Mouse (Mus musculus) adrenal gland, postnatal 4 days (tissue): ENCODE measurements at regions not wholly inside any gene's neighbourhood (a gene's known extent, or its start where the extent isn't known, plus 50 kb on each side); places are given as distances from the start of the nearest gene placed in this dataset.
"Not testable (repeated sequence)": the region's sequence is repeated elsewhere in the genome, so short reads cannot be mapped to it uniquely, and the experiment has no call there.

Source experiments
- DNase-seq, 2 experiments: peaks; one replicate each; pipeline ENCODE4 v3.0.0; 2021 to 2022; ENCODE audit warnings: low spot score in 2 of 2, mixed read lengths in 2 of 2

DNA sequence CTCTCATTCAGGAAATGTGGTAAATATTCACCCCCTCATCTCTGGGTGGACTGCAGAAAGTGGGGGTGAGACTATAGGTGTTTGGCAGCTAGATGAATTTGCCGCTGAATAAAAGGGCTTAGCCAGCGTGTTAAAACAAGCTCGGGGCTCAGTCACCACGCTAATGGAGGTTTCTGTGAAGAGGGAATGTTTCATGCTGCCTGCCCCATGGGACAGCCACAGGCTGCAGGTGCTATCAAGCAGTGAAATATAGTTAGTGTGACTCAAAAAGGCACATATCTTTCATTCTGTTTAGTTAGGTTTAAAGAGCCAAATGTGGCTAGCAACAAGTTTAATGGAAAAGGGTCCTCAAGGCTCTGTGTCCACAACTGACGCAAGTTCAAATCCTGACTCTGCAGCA is 121.5 kb downstream of the Zfp36l1 start:
- DNase-seq = no peak

DNA sequence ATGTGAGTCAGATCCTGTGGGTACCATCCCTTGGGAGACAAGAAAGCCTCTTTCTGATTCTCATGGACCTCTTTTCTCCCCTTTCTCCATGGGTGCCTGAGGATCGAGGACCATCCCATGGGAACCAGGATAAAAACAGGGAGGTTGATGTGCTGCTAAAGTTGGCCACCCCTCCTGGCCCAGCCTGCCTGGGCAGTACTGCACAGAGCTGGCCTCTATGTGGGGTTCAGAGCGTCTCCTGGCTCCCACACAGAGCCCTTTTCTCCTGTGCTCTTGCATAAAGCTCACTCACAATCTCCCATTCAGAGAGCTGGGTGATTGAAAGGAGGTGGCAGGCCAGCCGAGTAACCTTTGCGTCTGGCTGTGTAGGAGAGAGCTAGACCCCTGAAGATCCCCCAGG is 122.1 kb downstream of the Zfp36l1 start:
- no peak for DNase-seq

DNA sequence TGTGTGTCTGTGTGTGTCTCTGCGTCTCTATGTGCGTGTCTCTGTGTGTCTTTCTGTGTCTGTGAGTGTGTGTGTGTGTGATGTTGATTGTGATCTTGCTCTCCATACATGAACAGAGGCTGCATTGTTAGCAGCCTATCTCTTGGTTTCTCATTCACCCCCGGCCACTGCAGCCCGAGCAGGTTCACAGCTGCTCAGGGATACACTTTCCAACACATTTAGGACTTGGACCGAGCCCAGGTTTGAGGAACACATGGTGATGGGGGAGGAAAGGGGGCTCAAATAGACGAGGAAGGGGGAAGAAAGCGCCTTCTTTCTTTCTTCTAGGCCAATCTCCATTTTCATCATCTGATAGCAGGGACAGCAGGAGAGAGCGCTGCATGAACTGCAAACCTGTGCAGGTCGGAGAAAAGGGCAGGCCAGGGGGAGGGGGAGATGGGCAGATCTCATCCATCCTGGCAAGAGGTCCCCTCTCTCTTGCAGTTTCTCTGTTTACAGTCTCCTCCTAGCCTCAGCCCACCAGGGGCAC is 123.2 kb downstream of the Zfp36l1 start:
- DNase-seq = no peak

DNA sequence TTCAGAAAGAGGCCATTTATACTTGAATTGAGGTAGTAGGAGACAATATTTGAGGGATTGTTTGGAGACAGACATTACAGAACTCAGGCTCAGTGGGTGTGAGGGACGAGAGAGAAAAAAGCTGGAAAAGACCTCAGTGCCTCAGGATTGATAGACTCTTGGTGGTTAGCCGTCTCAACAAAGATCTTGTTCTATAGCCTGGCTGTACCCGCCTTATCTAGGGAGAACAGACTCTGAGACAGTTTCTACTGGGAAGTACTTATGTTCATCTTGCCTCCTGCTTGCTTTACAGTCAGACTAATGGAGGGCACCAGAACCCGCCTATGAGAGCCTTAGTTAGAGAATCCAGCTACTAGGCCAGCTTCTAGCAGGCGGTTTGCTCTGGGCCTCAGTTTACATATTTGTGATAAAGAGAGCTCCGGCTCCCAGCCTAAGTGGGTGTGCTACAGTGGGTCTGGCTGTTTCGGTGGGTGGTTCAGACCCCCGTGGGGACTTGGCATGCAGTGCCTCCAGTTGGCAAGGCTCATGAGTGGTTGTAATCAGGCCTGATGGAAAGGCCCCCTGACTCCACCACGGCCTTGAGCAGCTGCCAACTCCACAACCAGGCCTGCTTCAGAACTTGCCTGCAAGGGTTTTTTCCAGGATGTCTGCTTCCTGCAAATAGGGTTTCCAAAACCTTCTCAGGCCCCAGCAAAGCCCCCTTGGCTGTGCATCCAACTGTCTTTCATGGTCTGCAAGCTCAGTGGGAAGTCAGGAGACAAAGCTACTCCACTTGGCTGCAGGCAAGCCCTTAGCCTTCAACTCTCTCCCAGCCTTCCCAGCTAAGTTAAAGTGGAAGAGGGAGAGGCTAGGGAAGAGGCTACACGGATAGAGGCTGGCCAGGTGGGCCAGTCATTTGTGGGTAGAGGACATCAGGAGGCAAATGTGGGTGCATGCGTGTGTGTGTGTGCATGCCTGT is 124.1 kb downstream of the Zfp36l1 start:
- DNase-seq = no peak

DNA sequence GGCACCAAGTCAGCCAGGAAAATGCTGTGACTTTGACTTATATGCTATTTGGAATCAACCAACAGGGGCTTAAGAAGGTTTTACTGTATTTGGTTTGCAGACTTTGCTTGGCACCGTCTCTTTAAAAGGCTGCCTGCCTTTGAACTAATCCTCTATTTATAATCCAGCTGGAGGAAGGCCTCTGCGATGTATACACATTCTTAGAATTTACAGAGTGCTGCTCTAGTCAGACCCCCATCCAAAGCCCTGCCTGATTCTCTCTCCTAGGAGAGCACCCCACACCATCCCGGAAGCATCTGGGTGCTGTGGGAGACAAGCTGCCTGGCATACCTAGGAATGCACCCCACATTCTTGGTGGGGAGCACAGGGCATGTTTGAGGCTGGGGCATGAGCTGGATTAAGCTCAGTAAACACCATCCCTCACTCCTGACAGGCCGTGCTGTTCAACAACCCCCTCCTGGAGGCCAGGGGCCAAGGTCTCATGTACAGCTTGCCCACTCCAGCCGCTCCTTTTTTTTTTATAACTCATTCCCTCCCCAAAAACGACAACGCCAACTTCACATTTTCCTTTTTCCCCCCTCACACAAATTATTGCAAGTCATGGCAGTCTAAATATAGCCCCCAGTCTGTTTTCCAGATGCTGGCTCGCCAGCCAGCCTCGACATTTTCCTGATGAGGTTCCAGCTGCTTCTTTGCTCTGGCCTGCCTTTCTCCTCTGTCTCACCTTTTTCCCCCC is 126.4 kb downstream of the Zfp36l1 start:
- DNase-seq = no peak

DNA sequence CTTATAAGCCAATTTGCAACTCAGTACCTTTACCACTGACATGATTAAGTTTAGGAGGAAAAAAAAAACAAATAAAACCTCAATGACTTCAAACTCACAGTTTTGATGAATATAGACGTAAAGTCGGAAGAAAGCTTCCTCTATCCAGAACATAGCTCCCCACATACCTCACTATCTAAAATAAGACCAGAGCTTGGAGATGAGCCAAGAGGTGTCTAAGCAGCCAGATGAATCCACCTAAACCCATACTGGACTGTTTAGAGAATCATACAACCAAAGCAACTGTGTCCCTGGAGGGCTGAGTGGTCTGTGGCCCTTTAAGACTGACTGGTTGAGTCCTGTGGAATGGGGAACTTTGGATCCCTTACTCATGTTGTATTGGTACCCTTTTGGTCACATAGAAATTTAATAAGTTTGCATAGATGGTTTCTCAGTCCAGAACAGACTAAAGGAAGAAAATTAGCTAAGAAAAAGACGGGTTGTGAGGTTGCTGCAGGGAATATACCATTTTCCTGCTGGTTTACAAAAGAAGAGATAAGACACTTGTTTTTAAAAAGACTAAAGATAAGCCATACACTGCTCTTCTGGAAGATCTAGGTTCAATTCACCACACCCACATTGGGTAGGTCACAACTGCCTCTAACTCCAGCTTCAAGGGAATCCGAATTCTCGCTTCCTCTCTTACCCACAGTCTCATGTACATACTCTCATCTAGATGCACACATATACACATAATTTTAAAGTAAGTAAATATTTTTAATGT is 127.6 kb downstream of the Zfp36l1 start:
- no peak for DNase-seq

DNA sequence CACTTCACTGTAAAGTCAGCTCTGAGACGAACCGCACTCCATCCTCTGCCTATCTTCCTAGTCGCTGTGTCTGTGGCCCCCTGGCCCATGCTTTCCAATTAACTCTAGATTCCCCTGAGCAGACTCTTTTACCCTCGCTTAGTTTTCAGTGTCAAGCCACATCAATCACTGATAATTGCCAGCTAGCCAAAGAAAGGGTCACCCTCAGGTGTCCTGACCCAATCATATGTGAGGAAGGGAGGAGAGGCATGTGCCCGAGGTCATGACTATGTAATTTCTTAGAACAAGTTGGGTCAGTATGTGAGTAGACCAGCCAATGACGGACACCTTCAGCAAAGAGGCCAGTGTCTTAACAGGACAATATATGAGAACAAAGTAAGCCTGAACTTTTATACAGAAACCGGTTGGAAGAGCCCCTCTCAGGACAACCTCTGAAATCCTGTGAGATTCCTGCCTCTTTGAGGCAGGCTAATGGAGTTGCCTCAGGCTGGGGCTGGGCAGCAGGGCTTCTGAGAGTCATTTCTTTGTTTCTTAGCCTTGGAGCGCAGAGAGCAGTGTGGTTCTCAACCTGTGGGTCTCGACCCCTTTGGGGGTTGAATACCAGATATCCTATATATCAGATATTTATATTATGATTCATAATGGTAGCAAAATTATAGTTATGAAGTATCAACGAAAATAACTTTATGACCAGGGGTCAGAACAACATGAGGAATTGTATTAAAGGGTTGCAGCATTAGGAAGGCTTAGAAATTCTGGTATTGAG is 128.6 kb downstream of the Zfp36l1 start:
- DNase-seq = no peak

DNA sequence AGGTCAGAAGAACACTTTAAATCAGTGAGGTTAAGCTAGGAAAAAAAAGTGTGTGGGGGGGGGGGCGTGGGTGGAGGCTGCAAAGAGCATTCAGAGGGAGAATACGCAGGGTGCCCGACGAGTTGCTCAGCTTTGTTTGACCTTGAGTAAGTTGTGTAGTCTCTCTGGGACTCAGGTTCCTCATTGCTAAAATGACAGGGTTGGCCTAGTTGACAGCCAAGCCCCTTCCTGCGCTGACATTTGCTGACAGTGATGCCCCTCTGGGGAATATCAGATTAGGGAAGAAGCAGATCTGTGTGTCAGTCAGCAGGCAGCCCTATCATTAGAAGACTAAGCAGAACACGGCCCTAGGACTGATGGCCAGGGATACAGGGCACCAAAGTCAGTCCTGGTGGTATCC is 129.6 kb downstream of the Zfp36l1 start:
- no peak for DNase-seq

DNA sequence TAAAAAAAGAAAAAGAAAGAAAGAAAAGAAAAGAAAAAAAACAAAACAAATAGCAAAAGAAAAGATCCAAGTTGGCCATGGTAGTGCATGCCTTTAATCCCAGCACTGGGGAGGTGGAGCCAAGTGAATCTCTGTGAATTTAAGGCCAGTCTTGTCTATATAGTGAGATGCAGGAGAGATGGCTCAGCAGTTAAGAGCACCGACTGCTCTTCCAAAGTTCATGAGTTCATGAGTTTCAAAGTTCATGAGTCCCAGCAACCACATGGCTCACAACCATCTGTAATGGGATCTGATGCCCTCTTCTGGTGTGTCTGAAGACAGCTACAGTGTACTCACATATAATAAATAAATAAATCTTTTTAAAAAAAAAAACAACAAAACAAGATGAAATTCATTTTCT is 130.3 kb downstream of the Zfp36l1 start:
- not testable (repeated sequence) for DNase-seq

DNA sequence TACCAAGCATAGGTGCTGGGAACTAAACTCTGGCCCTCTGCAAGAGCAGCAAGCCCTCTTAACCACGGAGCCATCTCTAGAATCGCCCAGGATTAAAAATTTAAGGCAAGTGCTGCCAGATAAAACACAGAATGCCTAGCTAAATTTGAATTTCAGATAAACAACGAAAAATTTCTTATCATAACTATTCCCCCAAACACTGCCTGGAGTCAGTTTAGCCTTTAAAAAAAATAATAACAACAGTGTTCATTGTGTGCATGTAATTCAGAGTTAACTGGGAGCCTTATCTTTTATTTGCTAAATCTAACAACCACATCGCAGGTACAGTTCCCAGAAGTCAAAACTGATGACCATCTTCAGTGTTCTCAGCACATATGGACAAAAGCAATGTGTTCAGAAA is 132.1 kb downstream of the Zfp36l1 start:
- no peak for DNase-seq

DNA sequence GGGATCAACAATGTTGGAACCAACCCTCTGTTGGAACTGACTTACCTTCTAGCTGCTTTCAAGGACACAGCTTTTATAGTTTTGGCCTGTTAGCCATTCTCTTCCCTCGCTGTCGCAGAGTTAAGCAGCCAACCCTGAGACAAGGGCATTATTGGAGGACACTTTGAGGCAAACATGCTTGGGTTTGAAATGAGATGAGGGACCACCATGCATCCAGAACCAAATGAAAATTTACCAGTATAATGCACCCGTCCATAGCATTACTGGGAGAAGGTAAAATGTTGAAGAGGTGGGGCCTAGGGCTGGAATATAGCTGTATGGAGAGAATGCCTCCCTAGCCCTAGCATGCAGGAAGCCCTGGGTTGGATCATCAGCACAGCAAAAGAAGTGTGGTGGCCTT is 135.7 kb downstream of the Zfp36l1 start:
- DNase-seq = no peak

DNA sequence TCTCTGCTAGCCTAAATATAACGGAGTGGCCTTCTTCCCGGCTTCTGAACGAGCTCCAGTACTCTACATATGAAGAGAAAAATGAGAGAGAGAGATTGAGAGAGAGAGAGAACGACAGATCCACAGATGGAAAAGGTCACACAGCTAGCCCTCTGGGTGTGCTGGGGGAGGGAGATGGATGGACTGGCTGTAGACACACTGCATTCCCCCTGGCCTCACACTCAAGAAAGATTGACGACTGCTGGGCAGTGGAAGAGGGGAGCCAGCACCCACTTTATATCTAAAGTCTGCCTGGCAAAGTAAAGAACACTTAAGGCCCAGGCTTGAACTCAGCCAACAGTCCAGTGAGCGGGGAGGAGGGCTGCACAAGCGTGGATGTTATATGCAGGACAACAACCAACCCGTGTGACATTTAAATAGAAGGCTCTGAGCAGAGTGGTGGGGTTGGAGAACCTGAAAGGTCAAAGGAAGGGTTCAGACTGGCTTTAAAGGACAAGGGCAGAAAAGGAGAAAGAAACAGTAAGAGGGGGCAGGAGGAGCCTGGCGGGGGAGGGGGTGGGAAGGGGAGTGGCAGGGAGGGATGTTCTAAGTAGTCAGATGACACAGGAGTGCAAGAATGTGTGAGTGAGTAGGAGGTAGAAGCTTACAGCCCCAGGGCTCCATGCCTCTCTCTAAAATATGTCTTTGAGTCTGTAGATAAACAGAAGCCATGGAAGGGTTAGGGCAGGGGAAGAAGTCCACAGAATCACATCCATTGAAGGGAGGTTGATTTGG is 137.2 kb downstream of the Zfp36l1 start:
- no peak for DNase-seq

DNA sequence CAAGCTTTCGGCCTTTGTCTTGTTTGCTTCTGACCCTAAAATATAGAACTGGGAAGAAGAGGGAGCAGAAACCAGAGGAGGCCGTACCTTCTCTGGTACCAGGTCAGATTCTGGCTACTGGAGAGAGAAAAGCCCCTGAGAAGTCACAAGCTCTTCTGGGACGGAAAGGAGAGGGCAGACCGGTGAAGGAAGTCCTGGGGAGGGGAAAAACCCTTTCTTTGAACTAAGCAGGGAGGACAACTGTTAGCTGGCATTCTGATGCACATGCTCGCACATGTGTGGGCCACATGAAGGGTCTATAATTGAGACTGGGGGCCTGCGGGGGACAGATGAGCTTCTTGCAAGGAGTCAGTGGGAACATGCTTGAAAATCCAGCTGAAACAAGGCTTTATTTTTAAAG is 137.8 kb downstream of the Zfp36l1 start:
- DNase-seq = no peak

DNA sequence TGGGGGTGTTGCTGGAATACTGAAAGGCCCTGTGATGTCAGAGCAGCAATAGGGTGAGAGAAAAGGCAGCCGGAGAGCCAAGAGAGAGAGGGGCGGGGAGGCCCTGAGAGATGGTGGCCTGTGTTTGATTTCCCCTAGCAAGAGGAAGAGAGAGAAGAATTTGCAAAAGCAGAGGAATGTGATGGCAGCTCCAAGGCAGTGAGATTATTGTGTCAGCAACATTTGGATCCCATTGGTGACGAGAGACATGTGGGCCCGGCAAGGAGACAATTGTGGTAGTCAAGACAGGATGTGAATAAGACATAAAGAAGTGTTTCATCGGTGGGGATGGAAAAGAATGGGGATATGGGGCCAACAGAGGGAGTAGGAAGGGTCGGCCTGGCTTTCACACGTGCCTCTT is 138.3 kb downstream of the Zfp36l1 start:
- no peak for DNase-seq

DNA sequence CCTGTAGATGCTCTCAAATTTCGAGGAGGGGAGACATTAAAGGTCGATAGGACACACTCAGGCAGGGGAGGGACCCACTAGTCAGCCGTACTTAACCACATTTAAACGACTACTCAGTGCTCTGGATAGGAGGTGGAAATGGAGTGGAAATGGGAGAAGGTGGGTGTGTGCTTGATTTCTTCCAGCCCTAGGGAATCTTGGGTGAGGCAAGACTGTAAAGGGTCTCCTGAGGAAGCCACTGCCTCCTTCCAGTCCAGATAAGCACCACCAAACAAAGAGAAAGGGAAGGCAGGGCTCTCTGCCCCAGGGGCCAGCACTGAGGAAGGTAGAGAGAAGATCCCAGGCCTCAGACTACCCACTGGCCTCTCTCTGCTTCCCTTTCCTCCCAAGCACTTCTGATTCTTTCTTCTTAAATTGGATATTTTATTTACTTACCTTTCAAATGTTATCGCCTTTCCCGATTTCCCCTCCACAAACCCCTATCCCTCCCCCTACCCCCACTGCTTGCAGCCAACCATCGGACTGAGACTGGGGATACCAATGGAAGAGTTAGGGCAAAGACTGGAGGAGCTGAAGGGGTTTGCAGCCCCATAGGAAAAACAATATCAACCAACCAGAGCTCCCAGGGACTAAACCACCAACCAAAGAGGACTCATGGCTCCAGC is 139.1 kb downstream of the Zfp36l1 start:
- no peak for DNase-seq

DNA sequence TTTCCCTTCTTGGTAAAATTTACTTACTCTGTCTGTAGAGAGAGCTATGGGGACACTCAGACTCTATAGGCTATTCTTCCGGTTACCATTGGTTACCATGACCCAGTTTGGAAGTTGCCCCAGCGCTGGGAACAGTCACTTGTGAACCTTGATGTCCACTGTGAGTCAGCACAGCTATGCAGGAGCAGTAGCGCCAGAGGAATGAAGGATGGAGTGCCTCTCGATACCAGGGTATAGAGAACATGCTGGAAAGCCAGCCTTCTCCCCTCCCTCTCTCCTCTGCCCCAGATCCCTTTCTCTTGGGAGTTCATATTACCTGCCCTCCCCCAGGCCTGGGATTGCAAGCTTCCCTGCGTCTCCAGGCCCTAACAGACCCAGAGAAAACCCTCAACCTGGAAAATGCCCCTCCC is 141.8 kb downstream of the Zfp36l1 start:
- no peak for DNase-seq

DNA sequence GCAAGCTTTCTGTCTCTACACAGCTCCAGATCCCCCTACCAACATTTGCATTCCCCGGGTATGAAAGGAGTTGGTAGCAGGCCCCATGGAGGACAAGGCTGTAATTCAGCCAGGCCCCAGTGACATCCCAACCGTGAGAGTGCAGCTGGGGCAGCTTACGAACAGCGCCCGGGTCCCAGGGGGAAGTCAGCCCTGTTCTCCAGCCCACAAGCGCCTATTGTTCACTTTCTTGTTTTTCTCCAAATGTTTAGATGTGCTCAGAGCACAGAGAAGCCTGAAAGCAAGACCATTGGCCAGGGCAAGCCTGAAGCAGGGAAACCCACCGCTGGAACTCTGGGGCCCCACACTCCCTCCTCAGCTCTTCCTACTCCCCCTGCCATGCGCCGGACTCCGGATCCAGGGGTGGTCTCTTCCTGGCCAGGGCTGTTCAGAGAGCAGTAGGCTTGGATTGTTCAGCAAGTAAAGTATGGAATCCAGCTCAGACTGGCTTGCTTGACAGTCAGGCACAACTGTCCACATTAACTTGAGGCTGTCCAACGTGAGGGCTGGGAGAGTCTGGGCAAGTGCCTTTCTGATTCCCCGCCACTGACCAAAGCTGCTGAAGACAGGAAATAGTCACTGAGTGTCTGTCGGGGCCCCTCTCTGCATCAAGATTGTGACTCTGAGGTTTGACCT is 142.4 kb downstream of the Zfp36l1 start:
- no peak for DNase-seq

DNA sequence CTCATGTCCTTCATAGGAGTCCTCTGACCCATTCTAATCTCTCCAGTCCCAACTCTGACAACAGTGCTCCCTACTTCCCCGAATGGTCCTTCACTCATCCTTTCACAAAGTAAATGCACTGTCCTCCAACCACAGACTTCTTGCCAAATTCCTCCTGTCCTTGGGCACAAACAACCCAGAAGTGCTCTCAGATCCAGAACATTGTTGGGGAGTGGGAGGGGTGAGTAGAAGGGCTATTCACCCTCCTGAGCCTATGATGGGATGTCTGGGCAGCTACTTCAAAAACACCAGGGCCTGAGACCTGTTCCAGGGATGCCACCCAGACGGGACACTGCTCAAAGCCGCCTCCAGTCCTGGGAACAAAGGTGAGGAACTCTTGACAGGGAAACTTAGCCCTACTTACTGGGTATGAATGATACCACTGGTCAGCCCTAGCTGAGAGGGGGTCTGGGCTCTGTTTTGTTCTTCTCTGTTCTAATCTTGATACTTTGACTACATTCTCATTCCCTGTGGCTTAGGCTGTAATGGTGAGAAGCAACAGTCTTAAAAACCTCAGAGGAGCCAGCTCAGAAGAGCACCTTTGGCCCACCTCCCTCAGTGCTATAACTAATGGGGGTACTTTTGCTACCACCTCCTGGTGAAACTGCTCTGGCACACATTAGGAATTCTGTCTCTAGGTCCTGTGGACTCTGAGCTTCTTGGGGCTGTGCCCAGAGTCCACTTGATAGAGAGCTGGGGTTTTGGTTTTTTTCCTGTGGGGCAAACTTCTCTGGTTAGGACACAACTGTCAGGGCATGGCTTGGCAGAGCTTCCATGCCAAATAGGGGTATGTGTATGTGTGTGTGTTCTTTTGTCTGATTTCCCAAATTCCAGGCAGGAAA is 143.2 kb downstream of the Zfp36l1 start:
- no peak for DNase-seq
